Mouse (Mus musculus): ENCODE measurements around the gene Rpp14.
"Not testable (repeated sequence)": the region's sequence is repeated elsewhere in the genome, so short reads cannot be mapped to it uniquely, and the experiment has no call there.

Gene Rpp14

DNA sequence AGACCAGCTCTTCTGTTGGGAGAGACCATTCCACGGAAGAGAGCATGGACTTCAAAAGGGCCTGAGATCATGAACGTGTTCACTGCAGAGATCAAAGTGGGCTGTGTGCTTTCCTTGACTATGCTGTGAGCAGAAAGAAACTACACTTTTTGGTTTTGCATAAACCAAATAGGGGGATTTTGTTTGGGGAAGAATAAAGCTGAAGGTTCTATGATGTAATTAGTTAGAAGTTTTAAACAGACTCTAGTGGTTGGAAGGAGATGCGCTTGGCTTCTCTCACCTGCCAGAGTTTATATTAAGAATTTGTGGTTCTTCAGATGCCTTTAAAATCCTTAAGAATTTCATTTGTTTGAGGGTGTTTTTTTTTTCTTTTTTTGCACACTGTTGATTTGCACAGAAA lies 34.1 kb downstream of the Rpp14 start:
- in situ Hi-C loops (cut with MboI): no loop called here

DNA sequence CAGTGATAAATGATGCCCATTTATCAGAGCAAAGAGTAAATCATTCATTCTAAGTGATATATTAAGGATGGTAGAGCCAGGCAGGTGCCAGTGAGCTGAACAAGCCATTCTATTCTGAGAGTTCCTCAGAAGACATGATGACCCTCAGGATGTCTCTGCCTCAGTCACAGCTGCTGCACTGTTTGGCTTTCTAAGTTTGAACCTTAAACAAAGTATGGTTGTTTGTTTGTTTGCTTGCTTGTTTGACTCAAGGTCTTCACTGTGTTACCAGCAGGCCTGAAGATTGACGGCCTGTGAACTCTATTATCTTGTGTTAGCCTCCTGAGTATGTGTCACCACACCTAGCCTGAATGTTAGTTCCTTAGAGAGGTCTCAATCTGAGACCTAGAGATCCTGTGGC lies 34.6 kb downstream of the Rpp14 start:
- in situ Hi-C loops (cut with MboI): no loop called here

- in situ Hi-C loops (cut with MboI): no loop called here
Measured at GRCm38 (mm10) chr14:8115772-8116171, 35.6 kb downstream of the Rpp14 start.

GRCm38 (mm10) chr14:8117371-8117770 lies 37.2 kb downstream of the Rpp14 start:
- in situ Hi-C loops (cut with MboI): no loop called here

- in situ Hi-C loops (cut with MboI): no loop called here
Measured at GRCm38 (mm10) chr14:8119454-8119853, 39.3 kb downstream of the Rpp14 start.

- in situ Hi-C loops (cut with MboI): no loop called here
Measured at GRCm38 (mm10) chr14:8119904-8120303, 39.7 kb downstream of the Rpp14 start.

GRCm38 (mm10) chr14:8123141-8123540 lies 43.0 kb downstream of the Rpp14 start:
- in situ Hi-C loops (cut with MboI): no loop called here

- in situ Hi-C loops (cut with MboI): not testable (repeated sequence)
Measured at GRCm38 (mm10) chr14:8123611-8124010, 43.4 kb downstream of the Rpp14 start.

DNA sequence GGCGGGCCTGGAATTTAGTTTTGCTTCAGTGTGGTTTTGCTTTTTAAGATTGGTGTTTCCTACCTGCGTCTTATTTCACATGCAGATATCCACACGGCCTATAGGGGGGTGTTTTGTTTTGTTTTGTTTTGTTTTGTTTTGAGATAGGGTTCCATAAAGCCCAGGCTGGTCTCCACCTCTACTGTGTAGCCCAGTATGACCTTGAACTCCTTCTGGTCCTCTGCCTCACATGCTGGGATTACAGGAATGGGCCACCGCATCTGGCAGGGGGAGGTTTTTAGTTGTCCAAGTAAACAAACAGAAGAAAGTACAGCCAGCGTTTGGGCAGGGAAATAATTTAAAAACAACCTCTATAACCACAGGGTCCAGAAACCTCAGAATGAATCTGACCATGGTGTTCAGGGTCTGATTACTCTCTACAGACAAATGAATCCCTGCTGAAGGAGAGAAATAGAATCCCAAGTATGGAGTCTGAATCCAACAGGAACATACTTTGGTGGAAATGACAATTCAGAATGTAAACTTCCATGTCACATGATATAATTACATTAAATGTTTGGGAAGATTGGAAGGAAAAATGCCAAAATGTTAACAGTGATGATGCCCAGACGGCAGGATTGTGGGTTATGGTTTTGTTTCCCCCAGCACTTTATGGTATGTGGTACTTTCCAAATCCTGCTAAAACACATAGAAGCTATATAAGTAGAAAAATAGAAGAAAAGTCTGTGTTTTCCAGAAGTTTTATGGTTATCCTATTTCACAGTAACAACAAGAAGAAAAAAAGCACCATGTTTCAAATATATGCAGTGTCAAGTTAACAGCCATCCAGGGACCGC lies 44.1 kb downstream of the Rpp14 start:
- in situ Hi-C loops (cut with MboI): no loop called here

- in situ Hi-C loops (cut with MboI): no loop called here
Measured at GRCm38 (mm10) chr14:8127971-8128370, 47.8 kb downstream of the Rpp14 start.

DNA sequence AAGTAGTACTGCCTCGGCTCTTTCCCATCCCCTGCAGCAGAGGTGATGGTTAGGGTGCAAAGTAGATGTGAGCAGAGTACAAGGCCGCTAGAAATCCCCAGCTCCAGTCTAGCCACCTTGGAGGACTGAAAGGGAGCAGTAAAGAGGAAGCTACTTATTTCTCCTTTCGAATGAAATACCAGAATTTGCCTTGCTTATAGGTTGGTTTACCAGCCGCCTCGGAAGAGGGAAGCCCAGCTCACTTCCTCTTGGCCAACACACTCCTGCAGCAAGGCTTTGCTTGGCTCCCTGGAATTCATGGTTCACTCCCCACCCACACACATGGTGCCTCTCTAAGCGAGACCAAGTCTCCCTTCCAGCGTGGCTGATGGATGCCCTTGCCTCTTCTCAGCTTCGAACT lies 52.6 kb downstream of the Rpp14 start:
- in situ Hi-C loops (cut with MboI): no loop called here

DNA sequence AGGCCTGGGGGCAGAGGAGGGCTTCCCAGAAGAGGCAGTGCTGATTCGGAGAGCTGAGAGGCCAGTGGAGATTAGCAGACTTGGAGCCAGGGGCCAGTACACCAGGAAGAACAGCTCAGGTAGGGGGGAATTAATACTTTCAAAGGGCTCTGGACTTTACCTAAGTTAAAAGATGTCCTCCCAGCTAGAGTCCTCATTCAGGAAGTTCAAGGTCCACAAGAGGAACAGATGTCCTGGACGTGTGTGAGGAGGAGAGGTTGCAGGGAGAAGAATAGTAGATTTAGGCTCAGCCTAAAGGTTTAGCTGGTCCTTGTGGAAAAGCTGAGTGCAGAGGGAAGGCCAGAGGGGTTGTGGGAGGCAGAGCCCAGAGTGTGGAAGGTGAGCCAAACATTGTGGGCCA lies 54.1 kb downstream of the Rpp14 start:
- in situ Hi-C loops (cut with MboI): no loop called here

- in situ Hi-C loops (cut with MboI): no loop called here
Measured at GRCm38 (mm10) chr14:8135130-8135529, 55.0 kb downstream of the Rpp14 start.

DNA sequence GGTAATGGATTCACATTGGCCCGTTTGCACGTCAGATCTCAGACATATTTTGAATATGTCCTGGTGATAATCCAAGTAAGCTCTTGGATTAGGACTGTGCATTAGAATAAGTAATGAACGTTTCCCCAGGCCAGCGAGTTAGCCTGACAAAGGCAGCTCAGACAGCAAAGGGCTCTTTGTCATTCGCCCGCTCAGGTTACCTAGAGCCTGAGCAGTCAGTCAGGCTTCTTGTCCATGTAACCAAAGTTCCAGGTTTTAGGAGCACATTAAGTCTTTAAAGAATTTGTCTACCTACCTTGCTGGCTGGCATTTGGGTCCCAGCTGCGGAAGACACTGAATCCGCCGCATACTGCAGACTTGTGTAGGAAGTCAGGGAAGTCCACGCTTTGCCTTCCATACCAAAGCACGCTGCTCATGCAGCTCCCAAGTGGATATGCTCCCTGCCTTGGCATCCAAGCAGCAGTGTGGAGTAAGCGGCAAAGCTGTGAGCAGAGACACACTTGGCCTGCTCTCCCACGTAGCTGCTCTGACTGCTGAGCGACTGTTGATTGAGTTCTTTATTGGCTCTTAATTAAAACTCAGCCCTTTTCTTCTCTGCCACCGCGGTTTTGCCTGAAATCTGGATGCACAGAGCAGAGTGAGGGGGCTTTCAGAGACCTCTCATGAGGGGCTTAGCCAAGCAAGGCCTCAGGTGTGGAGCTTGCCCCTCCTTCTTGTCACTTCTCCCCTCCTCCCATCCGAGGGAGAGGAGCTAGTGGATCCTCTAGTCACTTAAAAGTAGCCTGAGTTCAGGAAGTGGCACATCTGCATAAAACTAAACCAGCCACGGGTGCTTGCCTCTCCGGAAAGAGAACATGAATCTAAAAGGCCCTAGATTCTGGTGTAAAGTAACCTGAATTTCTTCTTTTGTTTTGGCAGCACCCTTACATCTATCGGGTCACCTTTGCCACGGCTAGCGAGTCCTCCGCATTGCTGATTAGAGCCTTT lies 59.9 kb downstream of the Rpp14 start:
- in situ Hi-C loops (cut with MboI): no loop called here

- in situ Hi-C loops (cut with MboI): no loop called here
Measured at GRCm38 (mm10) chr14:8141131-8141530, 61.0 kb downstream of the Rpp14 start.

Measured in mature B cell (primary cell).